Mouse (Mus musculus) lung, postnatal 0 days (tissue): ENCODE results near the gene Nutm1. TPM values are rescaled to one million over a fixed set of nuclear protein-coding genes. Genes with fewer than 3 reads are reported as not detected.

Source experiments
- ATAC-seq: fragments of 200-750 bp; cut with Nextera tagmentation; 2 replicates; pipeline ENCODE4 v1.8.0; 2017; ENCODE audit warnings: moderate library complexity
- DNase-seq: peaks from one replicate; pipeline ENCODE4 v3.0.0-alpha.2; 2016; ENCODE audit warnings: low spot score
- H3K27ac ChIP-seq: fragments of 300-500 bp; sonication (generic); 2 replicates; pipeline ENCODE4 v1.5.1; 2014; ENCODE audit warnings: antibody characterized with exemption, mild to moderate bottlenecking, low read length, mixed read lengths
- H3K27me3 ChIP-seq: fragments of 300-500 bp; sonication (generic); replicated peaks from 2 replicates; pipeline ENCODE4 v1.6.1; 2014; ENCODE audit warnings: low read length, mixed read lengths; ENCODE audit not compliant: insufficient read depth
- H3K36me3 ChIP-seq: fragments of 300-500 bp; sonication (generic); 2 replicates; pipeline ENCODE4 v1.6.1; 2014; ENCODE audit warnings: low read length, mixed read lengths; ENCODE audit not compliant: insufficient read depth
- H3K4me1 ChIP-seq: fragments of 300-500 bp; sonication (generic); 2 replicates; pipeline ENCODE4 v1.6.1; 2014; ENCODE audit warnings: antibody characterized with exemption, low read depth, low read length, mixed read lengths; ENCODE audit not compliant: insufficient read depth
- H3K4me2 ChIP-seq: fragments of 300-500 bp; sonication (generic); replicated peaks from 2 replicates; pipeline ENCODE4 v1.6.1; 2014; ENCODE audit warnings: low read depth, mild to moderate bottlenecking, low read length, moderate library complexity, mixed read lengths
- H3K4me3 ChIP-seq: fragments of 300-500 bp; sonication (generic); 2 replicates; pipeline ENCODE4 v1.5.1; 2014; ENCODE audit warnings: low read depth, low read length
- H3K9ac ChIP-seq: fragments of 300-500 bp; sonication (generic); replicated peaks from 2 replicates; pipeline ENCODE4 v1.6.1; 2014; ENCODE audit warnings: low read depth, mild to moderate bottlenecking
- H3K9me3 ChIP-seq: fragments of 300-500 bp; sonication (generic); 2 replicates; pipeline ENCODE4 v1.6.1; 2016; ENCODE audit warnings: low read length, mixed read lengths
- CTCF ChIP-seq: IDR thresholded peaks from 2 replicates; pipeline ENCODE4 v1.5.1; 2016; ENCODE audit warnings: antibody characterized with exemption, mild to moderate bottlenecking
- EP300 ChIP-seq: IDR thresholded peaks from 2 replicates; pipeline ENCODE4 v1.6.1; 2016; ENCODE audit warnings: antibody characterized with exemption, mild to moderate bottlenecking, control low read depth
- WGBS: fragments of 180-500 bp; shearing (Covaris S2); extraction: QIAGEN DNeasy Blood & Tissue Kit; methylation state at CpG from one replicate; pipeline ENCODE4 v1.1.7; 2014; 5-methylcytosine and 5-hydroxymethylcytosine counted together
- polyA plus RNA-seq: library from polyadenylated mRNA; unstranded; fragments of >200 nt; fragmentation: Nextera tagmentation; extraction: Ambion mirVana; gene quantifications from 2 replicates; pipeline ENCODE4 v1.2.1, GENCODE M21; 2015

The Nutm1 gene
- polyA plus RNA-seq, 1 experiment from 2014 or later: 0.02 TPM

- ATAC-seq: peak; percentile 94
- under 1% methylated on average over 82 of the region's 94 CpGs for WGBS
- peak; percentile 86 for DNase-seq
Observed at GRCm38 (mm10) chr2:112239212-112239934, 19.7 kb downstream of the Nutm1 start, which contains the start of gene Lpcat4. Gene Lpcat4, plus strand, starts transcription at chr2:112239468.

GRCm38 (mm10) chr2:112238006-112238405 lies 21.1 kb downstream of the Nutm1 start:
- no peaks in the 10 kb centered on the region for H3K36me3 ChIP-seq
- H3K9me3 ChIP-seq: no peaks in the 10 kb centered on the region
- H3K9ac ChIP-seq: no peak overlapping the region
- TF ChIP-seq EP300 (no peak), CTCF (no peak)
- H3K4me3 ChIP-seq: no peak overlapping the region
- 12% methylated on average over 4 of the region's 4 CpGs for WGBS
- no peak overlapping the region for H3K4me2 ChIP-seq
- peaks cover 6% of the 10 kb centered on the region; the same call in 1 of the 2 replicates for H3K4me1 ChIP-seq
- DNase-seq (no peak), ATAC-seq (no peak)
- no peak overlapping the region for H3K27ac ChIP-seq
- no peaks in the 10 kb centered on the region for H3K27me3 ChIP-seq

More at GRCm38 (mm10) chr2:112239212-112239934, 19.7 kb downstream of the Nutm1 start, which contains the start of gene Lpcat4:
- H3K27ac ChIP-seq: peak within 1 kb of the TSS; percentile 81
- TF ChIP-seq EP300: no peak
- TF ChIP-seq CTCF: peak; percentile 94
- H3K9me3 ChIP-seq: no peaks in the 10 kb centered on the region
- H3K4me1 ChIP-seq: peaks cover 6% of the 10 kb centered on the region; the same call in 1 of the 2 replicates
- peak within 1 kb of the TSS; percentile 41 for H3K9ac ChIP-seq
- H3K36me3 ChIP-seq: no peaks in the 10 kb centered on the region
- peak within 1 kb of the TSS; percentile 86 for H3K4me3 ChIP-seq
- peak within 1 kb of the TSS; percentile 89 for H3K4me2 ChIP-seq
- no peaks in the 10 kb centered on the region for H3K27me3 ChIP-seq

GRCm38 (mm10) chr2:112236620-112237019 lies 22.5 kb downstream of the Nutm1 start:
- H3K4me1 ChIP-seq: peaks cover 6% of the 10 kb centered on the region; the same call in 1 of the 2 replicates
- H3K36me3 ChIP-seq: no peaks in the 10 kb centered on the region
- H3K9ac ChIP-seq: no peak overlapping the region
- H3K9me3 ChIP-seq: no peaks in the 10 kb centered on the region
- WGBS: 71% methylated on average over 2 of the region's 2 CpGs
- H3K27me3 ChIP-seq: no peaks in the 10 kb centered on the region
- ATAC-seq (no peak), DNase-seq (no peak)
- no peak for TF ChIP-seq EP300
- H3K27ac ChIP-seq: no peak overlapping the region
- no peak overlapping the region for H3K4me3 ChIP-seq
- no peak overlapping the region for H3K4me2 ChIP-seq

GRCm38 (mm10) chr2:112232623-112233022 lies 26.5 kb downstream of the Nutm1 start:
- Histone ChIP-seq H3K4me3 (no peak overlapping the region), H3K4me2 (no peak overlapping the region), H3K4me1 (no peaks in the 10 kb centered on the region), H3K27ac (no peak overlapping the region), H3K36me3 (no peaks in the 10 kb centered on the region), H3K9me3 (no peaks in the 10 kb centered on the region), H3K9ac (no peak overlapping the region), H3K27me3 (no peaks in the 10 kb centered on the region)
- WGBS: 73% methylated on average over 1 of the region's 1 CpGs
- peak; percentile 45 for DNase-seq
- ATAC-seq: no peak
- TF ChIP-seq CTCF: no peak
- no peak for TF ChIP-seq EP300

GRCm38 (mm10) chr2:112224356-112224755 lies 34.7 kb downstream of the Nutm1 start:
- H3K9ac ChIP-seq: no peak overlapping the region
- WGBS: 68% methylated on average over 4 of the region's 4 CpGs
- TF ChIP-seq EP300 (no peak), CTCF (no peak)

GRCm38 (mm10) chr2:112222607-112223006 lies 36.5 kb downstream of the Nutm1 start:
- Histone ChIP-seq H3K9ac (no peak overlapping the region), H3K4me3 (no peak overlapping the region), H3K27ac (no peak overlapping the region), H3K4me2 (no peak overlapping the region), H3K36me3 (no peaks in the 10 kb centered on the region), H3K4me1 (no peaks in the 10 kb centered on the region), H3K9me3 (no peaks in the 10 kb centered on the region), H3K27me3 (no peaks in the 10 kb centered on the region)
- DNase-seq: no peak
- ATAC-seq: no peak
- 62% methylated on average over 5 of the region's 5 CpGs for WGBS
- TF ChIP-seq CTCF (no peak), EP300 (no peak)

More at GRCm38 (mm10) chr2:112224356-112224755, 34.7 kb downstream of the Nutm1 start:
- DNase-seq (no peak), ATAC-seq (no peak)
- Histone ChIP-seq H3K4me2 (no peak overlapping the region), H3K4me1 (no peaks in the 10 kb centered on the region), H3K4me3 (no peak overlapping the region), H3K27me3 (no peaks in the 10 kb centered on the region), H3K36me3 (no peaks in the 10 kb centered on the region), H3K27ac (no peak overlapping the region), H3K9me3 (no peaks in the 10 kb centered on the region)
